Mouse (Mus musculus): ENCODE results near the gene Jakmip3. TPM values are rescaled to one million over a fixed set of nuclear protein-coding genes. Genes with fewer than 3 reads are reported as not detected.
A peak's percentile ranks its signal among the peaks of the same experiment; 100 is the strongest.

Gene Jakmip3
- polyA plus RNA-seq, 1 experiment from 2014 or later: not detected

DNA sequence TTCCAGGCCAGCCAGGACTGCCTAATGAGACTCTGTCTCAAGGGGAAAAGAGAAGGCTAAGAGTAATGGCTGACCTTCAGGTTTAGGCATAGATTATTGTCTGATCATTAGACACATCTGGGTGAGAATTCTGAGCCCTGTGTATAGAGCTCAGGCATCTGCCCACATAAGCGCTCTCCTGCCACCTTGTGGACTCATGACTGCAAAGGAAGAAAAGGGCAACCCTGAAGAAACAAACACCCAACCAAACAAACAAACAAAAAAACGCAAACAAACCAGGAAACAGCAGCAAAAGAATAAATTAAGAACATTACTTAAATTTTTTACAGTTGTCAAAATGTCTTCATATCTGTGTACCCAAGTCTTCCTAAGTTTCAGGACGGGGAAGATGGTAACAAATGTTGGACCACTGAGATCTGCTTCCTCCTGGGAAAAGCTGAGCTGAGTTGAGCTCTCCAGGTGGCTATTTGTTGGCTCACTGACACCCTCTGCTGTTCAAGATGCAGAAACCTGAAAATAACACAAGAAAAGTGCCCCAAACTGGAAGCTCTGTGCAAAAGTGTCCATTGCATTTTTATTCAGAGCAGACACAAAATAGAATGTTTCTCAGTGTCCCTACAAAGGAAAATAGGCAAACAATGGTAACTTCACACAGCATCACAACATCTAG is 16.6 kb upstream of the Jakmip3 start:
- no peak overlapping the region for H3K4me3 ChIP-seq (ENCODE audit: low read depth, low read length)
- no peak overlapping the region for H3K9ac ChIP-seq
- no peaks in the 10 kb centered on the region for H3K4me1 ChIP-seq (ENCODE audit: insufficient read depth)
- H3K4me2 ChIP-seq: no peak overlapping the region
- ATAC-seq (ENCODE audit: insufficient read depth): no peak
- no peaks in the 10 kb centered on the region for H3K9me3 ChIP-seq (ENCODE audit: low read depth, low read length)
- H3K27ac ChIP-seq (ENCODE audit: low read depth): no peak overlapping the region
- no peaks in the 10 kb centered on the region for H3K27me3 ChIP-seq (ENCODE audit: insufficient read depth, low read length)
- DNase-seq: peak; percentile 68
- WGBS: 8% methylated on average over 3 of the region's 3 CpGs
- no peaks in the 10 kb centered on the region for H3K36me3 ChIP-seq (ENCODE audit: insufficient read depth)
- peak; percentile 38 for TF ChIP-seq CTCF (IDR thresholded peaks at IDR 0.05; ENCODE audit: low read depth)

GRCm38 (mm10) chr7:138928456-138928855 is 12.1 kb upstream of the Jakmip3 start:
- ATAC-seq (ENCODE audit: insufficient read depth): no peak
- Histone ChIP-seq H3K27me3 (ENCODE audit: insufficient read depth, low read length) (no peaks in the 10 kb centered on the region), H3K4me1 (ENCODE audit: insufficient read depth) (no peaks in the 10 kb centered on the region), H3K4me2 (no peak overlapping the region), H3K4me3 (ENCODE audit: low read depth, low read length) (no peak overlapping the region), H3K36me3 (ENCODE audit: insufficient read depth) (no peaks in the 10 kb centered on the region), H3K9ac (no peak overlapping the region), H3K27ac (ENCODE audit: low read depth) (no peak overlapping the region), H3K9me3 (ENCODE audit: low read depth, low read length) (no peaks in the 10 kb centered on the region)
- TF ChIP-seq CTCF (IDR thresholded peaks at IDR 0.05; ENCODE audit: low read depth): no peak
- 92% methylated on average over 4 of the region's 4 CpGs for WGBS
- DNase-seq: no peak

GRCm38 (mm10) chr7:138934523-138934922 is 6.0 kb upstream of the Jakmip3 start:
- no peak overlapping the region for H3K4me3 ChIP-seq (ENCODE audit: low read depth, low read length)
- H3K27me3 ChIP-seq (ENCODE audit: insufficient read depth, low read length): peaks cover 7% of the 10 kb centered on the region
- H3K4me1 ChIP-seq (ENCODE audit: insufficient read depth): no peaks in the 10 kb centered on the region
- H3K27ac ChIP-seq (ENCODE audit: low read depth): no peak overlapping the region
- H3K9me3 ChIP-seq (ENCODE audit: low read depth, low read length): no peaks in the 10 kb centered on the region
- no peak for DNase-seq
- H3K4me2 ChIP-seq: no peak overlapping the region
- WGBS: 91% methylated on average over 3 of the region's 3 CpGs
- no peak overlapping the region for H3K9ac ChIP-seq
- ATAC-seq (ENCODE audit: insufficient read depth): no peak
- peak; percentile 14; the same call in 1 of the 2 replicates for TF ChIP-seq CTCF (IDR thresholded peaks at IDR 0.05; ENCODE audit: low read depth)
- H3K36me3 ChIP-seq (ENCODE audit: insufficient read depth): no peaks in the 10 kb centered on the region

GRCm38 (mm10) chr7:138938991-138939390 is 1.5 kb upstream of the Jakmip3 start:
- Histone ChIP-seq H3K4me2 (no peak overlapping the region), H3K27me3 (ENCODE audit: insufficient read depth, low read length) (peaks cover 52% of the 10 kb centered on the region), H3K27ac (ENCODE audit: low read depth) (no peak overlapping the region), H3K9ac (no peak overlapping the region), H3K4me3 (ENCODE audit: low read depth, low read length) (no peak overlapping the region), H3K9me3 (ENCODE audit: low read depth, low read length) (no peaks in the 10 kb centered on the region), H3K4me1 (ENCODE audit: insufficient read depth) (0 out of 2 replicates have a peak, but pooled peaks cover 3% of the 10 kb centered on the region), H3K36me3 (ENCODE audit: insufficient read depth) (no peaks in the 10 kb centered on the region)
- WGBS: 73% methylated on average over 7 of the region's 7 CpGs
- no peak for TF ChIP-seq CTCF (IDR thresholded peaks at IDR 0.05; ENCODE audit: low read depth)
- ATAC-seq (ENCODE audit: insufficient read depth): no peak
- DNase-seq: no peak

- H3K9me3 ChIP-seq (ENCODE audit: low read depth, low read length): no peaks in the 10 kb centered on the region
- no peak; the same call in 1 of the 2 replicates for ATAC-seq (ENCODE audit: insufficient read depth)
- no peak overlapping the region for H3K27ac ChIP-seq (ENCODE audit: low read depth)
- peak overlapping the region; percentile 73 for H3K4me2 ChIP-seq
- peak; percentile 35 for DNase-seq
- peak overlapping the region; percentile 29; the same call in 1 of the 2 replicates for H3K9ac ChIP-seq
- H3K4me3 ChIP-seq (ENCODE audit: low read depth, low read length): peak overlapping the region; percentile 39
- no peaks in the 10 kb centered on the region for H3K36me3 ChIP-seq (ENCODE audit: insufficient read depth)
- peaks cover 55% of the 10 kb centered on the region for H3K27me3 ChIP-seq (ENCODE audit: insufficient read depth, low read length)
- WGBS: under 1% methylated on average over 17 of the region's 17 CpGs
- no peak for TF ChIP-seq CTCF (IDR thresholded peaks at IDR 0.05; ENCODE audit: low read depth)
- 0 out of 2 replicates have a peak, but pooled peaks cover 3% of the 10 kb centered on the region for H3K4me1 ChIP-seq (ENCODE audit: insufficient read depth)
These were observed 296 bp upstream of the Jakmip3 start for GRCm38 (mm10) chr7:138940256-138940611.

- 33% methylated on average over 5 of the region's 5 CpGs for WGBS
- DNase-seq: no peak
- H3K4me2 ChIP-seq: peak overlapping the region; percentile 73; the same call in 1 of the 2 replicates
- TF ChIP-seq CTCF (IDR thresholded peaks at IDR 0.05; ENCODE audit: low read depth): no peak
- 0 out of 2 replicates have a peak overlapping the region, but pooled peaks have one; percentile 39 for H3K4me3 ChIP-seq (ENCODE audit: low read depth, low read length)
- no peaks in the 10 kb centered on the region for H3K9me3 ChIP-seq (ENCODE audit: low read depth, low read length)
- H3K27me3 ChIP-seq (ENCODE audit: insufficient read depth, low read length): peaks cover 58% of the 10 kb centered on the region
- no peaks in the 10 kb centered on the region for H3K36me3 ChIP-seq (ENCODE audit: insufficient read depth)
- no peak overlapping the region for H3K9ac ChIP-seq
- 0 out of 2 replicates have a peak, but pooled peaks cover 3% of the 10 kb centered on the region for H3K4me1 ChIP-seq (ENCODE audit: insufficient read depth)
- no peak for ATAC-seq (ENCODE audit: insufficient read depth)
- no peak overlapping the region for H3K27ac ChIP-seq (ENCODE audit: low read depth)
These were observed 1.0 kb downstream of the Jakmip3 start for GRCm38 (mm10) chr7:138941571-138941970.

DNA sequence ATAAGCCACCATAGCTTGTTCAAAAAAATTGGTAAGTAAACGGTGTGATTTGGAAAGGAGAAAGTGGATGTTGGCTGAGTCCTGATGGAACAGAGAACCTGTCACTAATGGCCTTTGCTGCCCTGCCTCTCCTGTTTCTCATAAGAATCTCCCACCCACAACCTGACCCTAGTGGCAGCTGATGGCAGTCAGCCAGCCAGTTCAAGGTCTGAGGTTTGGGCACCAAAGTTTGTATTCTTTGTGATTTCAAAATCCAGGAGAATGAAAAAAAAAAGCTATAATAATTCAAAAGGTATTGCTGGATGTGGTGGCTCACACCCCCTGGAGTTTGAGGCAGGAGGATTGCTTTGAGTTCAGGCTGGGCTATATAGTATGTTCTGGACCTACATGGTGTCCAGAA is 1.8 kb downstream of the Jakmip3 start:
- H3K27me3 ChIP-seq (ENCODE audit: insufficient read depth, low read length): peaks cover 58% of the 10 kb centered on the region
- ATAC-seq (ENCODE audit: insufficient read depth): no peak

More for the DNA sequence above, 1.8 kb downstream of the Jakmip3 start:
- Histone ChIP-seq H3K4me3 (ENCODE audit: low read depth, low read length) (no peak overlapping the region), H3K36me3 (ENCODE audit: insufficient read depth) (no peaks in the 10 kb centered on the region), H3K4me2 (no peak overlapping the region), H3K4me1 (ENCODE audit: insufficient read depth) (0 out of 2 replicates have a peak, but pooled peaks cover 3% of the 10 kb centered on the region), H3K27ac (ENCODE audit: low read depth) (no peak overlapping the region), H3K9ac (no peak overlapping the region), H3K9me3 (ENCODE audit: low read depth, low read length) (no peaks in the 10 kb centered on the region)
- DNase-seq: no peak
- 84% methylated on average over 1 of the region's 1 CpGs for WGBS
- TF ChIP-seq CTCF (IDR thresholded peaks at IDR 0.05; ENCODE audit: low read depth): no peak

All from lung, embryonic 14.5 days (tissue).